Mouse (Mus musculus) forebrain, embryonic 11.5 days (tissue): Measurements from ENCODE around the gene Cltrn. TPM values are rescaled to one million over a fixed set of nuclear protein-coding genes. Genes with fewer than 3 reads are reported as not detected.

Experiments used
- ATAC-seq: fragments of 200-750 bp; cut with Nextera tagmentation; replicated peaks from 2 replicates; pipeline ENCODE4 v1.8.0; 2017; ENCODE audit warnings: moderate TSS enrichment; ENCODE audit not compliant: low FRiP score
- DNase-seq: peaks from one replicate; pipeline ENCODE4 v3.0.0-alpha.2; 2017; ENCODE audit warnings: low spot score
- H3K27ac ChIP-seq: fragments of 300-500 bp; sonication (generic); 2 replicates; pipeline ENCODE4 v1.5.1; 2014; ENCODE audit warnings: low read depth, low read length
- H3K27me3 ChIP-seq: fragments of 300-500 bp; sonication (generic); 2 replicates; pipeline ENCODE4 v1.6.1; 2014; ENCODE audit warnings: mild to moderate bottlenecking, low read length, mixed read lengths; ENCODE audit not compliant: control insufficient read depth, insufficient read depth
- H3K36me3 ChIP-seq: fragments of 300-500 bp; sonication (generic); 2 replicates; pipeline ENCODE4 v1.6.1; 2014; ENCODE audit warnings: mild to moderate bottlenecking, low read length, moderate library complexity, mixed read lengths; ENCODE audit not compliant: control insufficient read depth, insufficient read depth
- H3K4me1 ChIP-seq: fragments of 300-500 bp; sonication (generic); replicated peaks from 2 replicates; pipeline ENCODE4 v1.6.1; 2014; ENCODE audit warnings: low read length, mixed read lengths; ENCODE audit not compliant: control insufficient read depth, insufficient read depth
- H3K4me2 ChIP-seq: fragments of 300-500 bp; sonication (generic); 2 replicates; pipeline ENCODE4 v1.6.1; 2014; ENCODE audit warnings: low read depth, mild to moderate bottlenecking, low read length, moderate library complexity, mixed read lengths; ENCODE audit not compliant: severe bottlenecking
- H3K4me3 ChIP-seq: fragments of 300-500 bp; sonication (generic); 2 replicates; pipeline ENCODE4 v1.5.1; 2014; ENCODE audit warnings: low read depth, low read length
- H3K9ac ChIP-seq: fragments of 300-500 bp; sonication (generic); 2 replicates; pipeline ENCODE4 v1.6.1; 2014; ENCODE audit warnings: low read length
- H3K9me3 ChIP-seq: fragments of 300-500 bp; sonication (generic); 2 replicates; pipeline ENCODE4 v1.6.1; 2016; ENCODE audit warnings: low read length, mixed read lengths; ENCODE audit not compliant: control insufficient read depth
- WGBS: fragments of 180-500 bp; shearing (Covaris S2); extraction: QIAGEN DNeasy Blood & Tissue Kit; methylation state at CpG from one replicate; pipeline ENCODE4 v1.1.7; 2014; 5-methylcytosine and 5-hydroxymethylcytosine counted together
- polyA plus RNA-seq: library from polyadenylated mRNA; unstranded; fragments of >200 nt; fragmentation: Nextera tagmentation; extraction: Ambion mirVana; gene quantifications from 2 replicates; pipeline ENCODE4 v1.2.1, GENCODE M21; 2014

Cltrn gene
- polyA plus RNA-seq, 1 experiment from 2014 or later, result 0.99 TPM

DNA sequence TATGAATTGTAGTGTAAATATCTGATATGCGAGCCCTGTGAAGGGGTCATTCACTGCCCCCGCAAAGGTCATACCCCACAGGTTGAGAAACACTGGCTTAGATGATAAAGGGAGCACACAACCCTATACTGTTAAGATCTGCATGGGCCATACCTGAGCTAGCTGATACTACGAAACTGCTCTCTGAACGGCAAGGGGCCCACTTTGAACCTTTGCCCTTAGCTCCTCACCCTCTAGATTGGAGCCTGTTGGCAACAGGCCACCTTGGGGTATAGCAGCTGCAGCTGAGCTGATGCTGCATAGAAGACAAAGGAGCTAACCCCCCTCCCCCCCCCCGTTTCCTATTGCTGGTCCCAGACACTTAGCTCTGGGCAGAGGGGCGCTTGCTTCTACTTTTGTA is 14.0 kb downstream of the Cltrn start:
- 68% methylated on average over 6 of the region's 6 CpGs for WGBS
- ATAC-seq (no peak), DNase-seq (no peak)
- Histone ChIP-seq H3K4me2 (no peak overlapping the region), H3K27me3 (peaks cover 5% of the 10 kb centered on the region), H3K4me1 (no peaks in the 10 kb centered on the region), H3K27ac (no peak overlapping the region), H3K9ac (no peak overlapping the region), H3K36me3 (no peaks in the 10 kb centered on the region), H3K4me3 (no peak overlapping the region), H3K9me3 (no peaks in the 10 kb centered on the region)

DNA sequence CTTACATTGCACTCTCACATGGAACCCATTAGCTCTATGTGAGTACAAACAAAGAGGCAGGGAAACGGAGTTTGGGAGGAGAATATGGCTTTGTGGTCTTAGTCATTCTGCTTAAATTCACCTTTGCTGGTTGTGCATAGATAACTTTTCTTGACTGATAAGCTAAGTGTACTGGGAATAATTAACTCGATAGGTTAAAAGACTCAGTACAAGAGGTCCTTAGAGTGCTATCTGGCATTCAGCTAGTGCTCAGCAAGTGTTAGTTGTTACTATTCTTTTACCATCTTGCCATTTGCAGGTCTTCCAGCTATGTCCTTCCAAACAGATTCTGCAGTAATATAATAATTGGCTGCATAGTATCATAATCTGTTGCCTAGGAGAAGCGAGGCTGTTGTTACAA is 22.5 kb downstream of the Cltrn start:
- no peak for ATAC-seq
- H3K4me2 ChIP-seq, result no peak overlapping the region
- H3K4me3 ChIP-seq, result no peak overlapping the region
- no peaks in the 10 kb centered on the region for H3K36me3 ChIP-seq
- no peak overlapping the region for H3K9ac ChIP-seq
- DNase-seq, result no peak
- no peak overlapping the region for H3K27ac ChIP-seq
- 80% methylated on average over 3 of the region's 3 CpGs for WGBS
- H3K4me1 ChIP-seq, result no peaks in the 10 kb centered on the region
- H3K9me3 ChIP-seq, result no peaks in the 10 kb centered on the region
- peaks cover 2% of the 10 kb centered on the region; the same call in 1 of the 2 replicates for H3K27me3 ChIP-seq

DNA sequence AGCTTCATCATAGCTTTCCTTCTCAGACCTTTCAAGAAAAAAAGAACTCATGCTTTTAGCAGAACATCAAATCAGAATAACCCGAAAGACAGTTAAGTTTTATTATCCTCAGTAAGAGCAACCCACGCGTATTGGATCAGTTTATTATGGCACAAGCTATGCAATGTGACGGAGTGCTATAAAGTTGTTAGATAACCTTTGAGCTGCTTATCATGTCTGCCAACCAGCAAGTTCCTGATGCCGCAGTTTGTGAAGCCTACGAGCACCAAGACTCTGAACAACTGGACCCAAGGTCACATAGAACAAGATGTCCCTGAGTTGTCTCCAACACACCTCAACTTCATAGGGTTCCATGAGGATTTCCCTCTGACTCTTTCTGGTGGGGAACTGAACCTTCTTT is 25.1 kb downstream of the Cltrn start:
- Histone ChIP-seq H3K27me3 (no peaks in the 10 kb centered on the region; the same call in 1 of the 2 replicates), H3K4me1 (no peaks in the 10 kb centered on the region), H3K9me3 (no peaks in the 10 kb centered on the region), H3K36me3 (no peaks in the 10 kb centered on the region), H3K27ac (no peak overlapping the region), H3K4me3 (no peak overlapping the region), H3K4me2 (no peak overlapping the region), H3K9ac (no peak overlapping the region)
- DNase-seq, result no peak
- ATAC-seq, result no peak
- WGBS, result 94% methylated on average over 6 of the region's 6 CpGs

DNA sequence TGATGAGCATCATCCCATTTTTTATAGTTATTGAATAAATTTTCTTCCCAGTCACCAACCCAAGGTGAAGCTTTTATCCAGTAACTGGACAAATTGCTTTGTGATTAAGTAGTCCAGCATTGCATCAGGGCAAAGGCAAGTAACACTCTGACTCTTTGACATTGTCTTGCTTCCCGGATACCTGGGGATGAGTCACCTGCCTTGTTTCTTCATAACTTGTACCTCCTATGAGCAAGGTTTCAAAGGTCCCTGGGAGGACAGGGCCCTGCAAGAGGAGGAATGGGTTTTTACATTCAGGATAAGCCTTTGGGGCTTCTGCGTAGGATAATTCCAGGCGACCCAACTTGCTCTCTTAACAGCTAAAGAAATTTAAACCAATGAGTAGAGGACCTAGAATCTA is 35.3 kb downstream of the Cltrn start:
- Histone ChIP-seq H3K9ac (no peak overlapping the region), H3K4me1 (no peaks in the 10 kb centered on the region), H3K27me3 (0 out of 2 replicates have a peak, but pooled peaks cover 2% of the 10 kb centered on the region), H3K4me2 (no peak overlapping the region), H3K27ac (no peak overlapping the region), H3K4me3 (no peak overlapping the region), H3K9me3 (no peaks in the 10 kb centered on the region), H3K36me3 (no peaks in the 10 kb centered on the region)
- DNase-seq (no peak), ATAC-seq (no peak)
- 88% methylated on average over 3 of the region's 3 CpGs for WGBS

DNA sequence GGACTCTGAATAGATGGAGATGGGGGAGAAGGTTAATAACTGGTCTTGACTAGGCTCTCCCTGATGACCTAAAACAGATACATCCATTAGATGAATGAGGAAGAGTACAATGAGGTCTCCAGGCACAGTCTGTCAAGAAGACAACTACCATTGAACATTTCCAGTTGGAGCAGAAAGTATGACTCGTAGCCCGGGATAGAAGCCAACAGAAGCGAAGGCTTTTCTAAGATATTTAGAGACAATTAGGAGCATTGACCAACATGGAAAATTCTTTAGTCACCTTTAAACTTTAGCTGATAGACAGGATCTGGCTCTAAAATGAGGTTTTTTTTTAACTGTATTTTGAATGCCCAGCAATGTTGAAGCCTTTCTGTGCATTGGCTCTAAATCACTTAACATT is 44.9 kb downstream of the Cltrn start:
- Histone ChIP-seq H3K9me3 (no peaks in the 10 kb centered on the region), H3K27ac (no peak overlapping the region), H3K4me1 (no peaks in the 10 kb centered on the region), H3K4me3 (no peak overlapping the region), H3K27me3 (peaks cover 2% of the 10 kb centered on the region; the same call in 1 of the 2 replicates), H3K9ac (no peak overlapping the region), H3K36me3 (no peaks in the 10 kb centered on the region), H3K4me2 (no peak overlapping the region)
- 91% methylated on average over 3 of the region's 3 CpGs for WGBS
- no peak for ATAC-seq
- DNase-seq, result no peak

DNA sequence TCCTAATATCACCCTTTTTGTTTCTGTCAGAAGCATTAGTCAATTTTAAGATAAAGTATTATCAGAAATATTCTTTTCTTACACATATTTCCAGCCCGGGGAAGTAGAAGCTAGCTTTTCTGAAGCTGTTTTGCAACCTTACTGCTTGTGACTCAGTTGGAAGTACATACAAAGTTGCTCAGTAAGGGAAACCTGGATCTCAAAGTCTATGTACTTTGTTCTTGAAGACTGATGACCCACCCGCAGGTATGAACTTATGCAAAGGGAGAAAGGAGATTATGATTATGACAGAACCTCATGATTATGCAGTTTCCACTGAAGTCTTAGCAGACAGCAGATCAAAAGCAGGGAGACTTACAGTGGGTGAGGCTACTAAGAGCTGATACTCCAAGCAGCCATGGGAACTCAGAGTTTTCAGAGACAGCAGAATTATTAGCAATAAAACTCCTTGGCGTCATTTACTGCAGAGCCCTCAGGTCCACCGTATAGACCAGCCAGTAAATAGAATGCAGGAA is 46.7 kb downstream of the Cltrn start:
- Histone ChIP-seq H3K9me3 (no peaks in the 10 kb centered on the region), H3K9ac (no peak overlapping the region), H3K4me1 (no peaks in the 10 kb centered on the region), H3K36me3 (no peaks in the 10 kb centered on the region), H3K4me3 (no peak overlapping the region), H3K27ac (no peak overlapping the region), H3K27me3 (peaks cover 2% of the 10 kb centered on the region; the same call in 1 of the 2 replicates), H3K4me2 (no peak overlapping the region)
- WGBS, result 96% methylated on average over 4 of the region's 4 CpGs
- DNase-seq (no peak), ATAC-seq (no peak)

DNA sequence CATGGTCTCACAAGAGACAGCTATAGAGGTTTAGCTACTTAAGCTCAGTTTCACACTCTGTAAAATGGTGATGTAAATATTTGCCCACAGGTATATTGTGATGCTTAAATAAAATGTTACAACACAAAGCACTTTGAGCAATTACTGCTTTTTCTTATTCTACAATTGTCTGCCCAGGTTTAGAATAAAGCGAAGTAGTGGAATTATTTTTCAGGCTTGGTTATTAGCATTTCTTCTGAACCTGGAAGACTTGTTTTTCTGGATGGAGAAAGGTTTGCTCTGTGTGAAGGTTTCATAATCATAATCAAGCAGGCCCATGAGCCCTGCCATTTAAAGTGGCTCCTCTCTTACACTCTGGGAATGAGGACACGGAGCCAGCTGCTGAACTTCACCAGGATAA is 50.4 kb downstream of the Cltrn start, which contains the start of gene Ace2:
Ace2 (plus strand) TSS at position 301 of the 400 bp plus-strand sequence.
- H3K9me3 ChIP-seq, result no peaks in the 10 kb centered on the region
- H3K4me1 ChIP-seq, result no peaks in the 10 kb centered on the region
- no peak for DNase-seq
- H3K36me3 ChIP-seq, result no peaks in the 10 kb centered on the region
- ATAC-seq, result no peak
- no peak within 1 kb of the TSS for H3K9ac ChIP-seq
- H3K4me2 ChIP-seq, result no peak within 1 kb of the TSS
- no peak within 1 kb of the TSS for H3K4me3 ChIP-seq
- H3K27ac ChIP-seq, result no peak within 1 kb of the TSS
- H3K27me3 ChIP-seq, result no peaks in the 10 kb centered on the region
- WGBS, result 88% methylated on average over 2 of the region's 2 CpGs

DNA sequence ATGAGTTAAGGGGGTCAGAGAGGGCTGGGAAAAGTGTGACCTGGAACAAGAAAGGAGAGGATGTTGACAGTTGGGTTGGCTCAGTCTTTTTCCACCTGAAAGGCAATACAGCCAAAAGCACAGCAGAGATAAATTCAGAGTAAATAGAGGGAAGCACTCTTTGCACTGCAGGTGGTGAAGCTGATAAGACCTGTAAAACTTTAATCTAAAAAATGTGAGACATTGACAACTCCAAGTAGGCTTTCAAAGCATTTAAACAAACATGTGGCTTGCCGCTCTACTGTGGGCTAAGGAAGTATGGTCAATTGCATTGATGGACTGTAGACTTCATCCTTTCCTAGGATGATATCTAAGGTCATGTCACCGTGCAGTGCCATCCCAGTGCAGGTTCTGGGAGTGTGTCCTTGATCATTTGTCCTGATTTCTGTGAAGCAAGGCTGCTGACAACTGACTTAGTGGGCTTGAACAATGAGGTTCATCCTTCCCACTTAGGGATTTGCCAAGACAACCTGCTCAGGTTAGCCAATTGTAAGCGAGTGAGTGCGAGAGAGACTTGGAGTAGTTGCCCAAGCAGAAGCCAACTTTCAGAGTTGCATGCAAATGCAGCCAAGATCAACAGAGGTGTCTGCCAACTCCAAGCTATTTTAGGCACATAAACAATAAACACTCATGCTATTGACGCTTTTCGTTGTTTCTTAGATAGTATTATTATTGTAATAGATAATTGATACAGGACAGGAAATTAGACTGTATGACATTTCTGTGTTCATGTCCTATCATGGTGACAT is 57.0 kb downstream of the Cltrn start:
- ATAC-seq (no peak), DNase-seq (no peak)
- Histone ChIP-seq H3K4me2 (no peak overlapping the region), H3K27ac (no peak overlapping the region), H3K9ac (no peak overlapping the region), H3K27me3 (no peaks in the 10 kb centered on the region), H3K36me3 (no peaks in the 10 kb centered on the region), H3K4me3 (no peak overlapping the region), H3K9me3 (no peaks in the 10 kb centered on the region), H3K4me1 (no peaks in the 10 kb centered on the region)
- WGBS, result 87% methylated on average over 6 of the region's 6 CpGs

DNA sequence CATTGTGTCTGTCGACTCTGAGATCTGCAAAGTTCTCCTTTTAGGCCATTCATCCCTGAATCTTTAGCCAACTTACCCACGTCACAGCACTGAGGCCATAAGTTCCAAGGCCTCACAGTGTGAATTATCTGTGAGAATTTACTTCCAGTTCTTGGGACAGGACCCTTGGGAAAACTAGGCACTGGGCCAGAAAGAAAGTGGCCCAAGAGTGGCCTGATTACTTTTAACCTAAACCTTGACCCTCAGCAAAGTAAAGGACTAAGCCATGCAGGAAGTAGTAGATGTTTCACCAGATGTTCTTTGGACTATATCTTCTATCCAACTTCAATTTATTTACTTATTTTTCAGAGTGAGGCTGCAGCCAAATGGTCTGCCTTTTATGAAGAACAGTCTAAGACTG is 64.1 kb downstream of the Cltrn start:
- WGBS, result 70% methylated on average over 2 of the region's 2 CpGs
- ATAC-seq, result no peak
- H3K27me3 ChIP-seq, result no peaks in the 10 kb centered on the region; the same call in 1 of the 2 replicates

More for the DNA sequence above, 64.1 kb downstream of the Cltrn start:
- Histone ChIP-seq H3K4me1 (no peaks in the 10 kb centered on the region), H3K27ac (no peak overlapping the region), H3K9me3 (no peaks in the 10 kb centered on the region), H3K36me3 (no peaks in the 10 kb centered on the region), H3K4me3 (no peak overlapping the region), H3K4me2 (no peak overlapping the region), H3K9ac (no peak overlapping the region)
- DNase-seq, result no peak
